ENCODE assay signal across 8 mouse cellular contexts in the genomic region with DNA sequence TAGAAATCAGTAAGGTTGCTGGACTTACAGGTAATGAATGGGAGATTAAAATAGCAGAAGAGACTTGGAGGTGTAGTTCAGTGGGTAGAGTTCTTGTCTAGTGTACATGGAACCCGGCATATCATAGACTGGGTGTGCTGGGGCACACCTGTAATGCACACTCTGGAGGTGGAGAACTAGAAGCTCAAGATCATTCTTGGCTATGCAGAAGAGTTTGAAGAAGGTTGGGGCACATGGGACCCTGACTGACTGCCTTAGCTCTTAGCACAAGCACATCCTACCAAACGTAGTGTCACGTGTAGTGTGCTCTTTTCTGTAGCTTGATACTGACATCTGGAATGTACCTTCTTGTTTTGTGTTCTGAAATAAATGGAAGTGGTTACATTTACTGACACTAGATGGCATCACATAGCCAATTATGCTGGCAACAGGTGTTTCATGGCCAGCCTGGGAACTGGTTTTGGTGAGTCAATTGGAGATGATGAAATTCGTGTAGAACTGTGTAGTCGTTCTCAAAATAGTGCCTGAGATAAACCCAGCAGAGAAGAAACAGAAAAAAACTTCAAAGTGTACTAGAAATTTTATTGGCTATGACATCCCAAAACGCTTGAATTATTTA. TPM values are rescaled to one million over a fixed set of nuclear protein-coding genes. Genes with fewer than 3 reads are reported as not detected.
A peak's percentile ranks its signal among the peaks of the same experiment; 100 is the strongest.
DNase-seq lines count a peak whose midpoint lies in the region; ATAC-seq and TF ChIP-seq lines count a peak whose summit lies in the region.

No protein-coding gene starts in this region.

- WGBS in hindbrain, postnatal 0 days, result 40% methylated on average over 6 of the region's 6 CpGs
- WGBS in neural tube, embryonic 15.5 days, result 49% methylated on average over 6 of the region's 6 CpGs

- DNase-seq in adrenal gland, postnatal 10 days, result peak; percentile 13
- DNase-seq in adrenal gland, adult 8-10 months, result no peak
- DNase-seq in left cerebral cortex, adult 2 months (ENCODE audit: extremely low spot score in 1 of 2, low spot score in 2 of 2), result no peak
- DNase-seq in left cerebral cortex, adult 8-10 months (ENCODE audit: low spot score in 2 of 2), result no peak
- DNase-seq in R1 (ENCODE audit: low read depth, low spot score), result peak; percentile 71
- peak; percentile 82 for DNase-seq in hindbrain, postnatal 0 days (ENCODE audit: low spot score)
- DNase-seq in naive thymus-derived CD4-positive, alpha-beta T cell, adult 2 months (ENCODE audit: low read depth), result peak; percentile 67

- no peaks in the 10 kb centered on the region for H3K27me3 ChIP-seq in hindbrain, postnatal 0 days (ENCODE audit: insufficient read depth, low read length)
- no peaks in the 10 kb centered on the region for H3K27me3 ChIP-seq in neural tube, embryonic 15.5 days (replicated peaks)

- no peak overlapping the region for H3K4me2 ChIP-seq in hindbrain, postnatal 0 days (ENCODE audit: low read depth, low read length)
- no peak overlapping the region for H3K4me2 ChIP-seq in neural tube, embryonic 15.5 days

- H3K4me1 ChIP-seq in hindbrain, postnatal 0 days (ENCODE audit: insufficient read depth, low read length), result no peaks in the 10 kb centered on the region
- H3K4me1 ChIP-seq in neural tube, embryonic 15.5 days, result no peaks in the 10 kb centered on the region

- H3K9ac ChIP-seq in hindbrain, postnatal 0 days (replicated peaks; ENCODE audit: low read length), result no peak overlapping the region
- H3K9ac ChIP-seq in neural tube, embryonic 15.5 days (replicated peaks), result no peak overlapping the region

- intact Hi-C loops in left cerebral cortex, adult 2 months (cut with DNase I), result loop anchor here (2.0 kb wide), 1 partner anchor 638 kb away; no protein-coding TSS in a partner anchor

- no peaks in the 10 kb centered on the region for H3K36me3 ChIP-seq in hindbrain, postnatal 0 days (ENCODE audit: insufficient read depth, low read length)
- H3K36me3 ChIP-seq in neural tube, embryonic 15.5 days, result no peaks in the 10 kb centered on the region

- no peak overlapping the region for H3K27ac ChIP-seq in left cerebral cortex, adult 2 months
- H3K27ac ChIP-seq in hindbrain, postnatal 0 days, result no peak overlapping the region
- no peak overlapping the region for H3K27ac ChIP-seq in neural tube, embryonic 15.5 days (replicated peaks)

- no peaks in the 10 kb centered on the region for H3K9me3 ChIP-seq in hindbrain, postnatal 0 days (ENCODE audit: low read length)
- no peaks in the 10 kb centered on the region for H3K9me3 ChIP-seq in neural tube, embryonic 15.5 days (replicated peaks)

- TF ChIP-seq CTCF in left cerebral cortex, adult 2 months (IDR thresholded peaks at IDR 0.05), result peak; percentile 76
- TF ChIP-seq CTCF in hindbrain, postnatal 0 days (IDR thresholded peaks at IDR 0.05; ENCODE audit: low read depth), result peak; percentile 79

- H3K4me3 ChIP-seq in left cerebral cortex, adult 2 months, result no peak overlapping the region
- no peak overlapping the region for H3K4me3 ChIP-seq in hindbrain, postnatal 0 days (ENCODE audit: low read length)
- H3K4me3 ChIP-seq in neural tube, embryonic 15.5 days (replicated peaks), result no peak overlapping the region

- ATAC-seq in hindbrain, postnatal 0 days, result peak; percentile 68
- ATAC-seq in neural tube, embryonic 15.5 days (ENCODE audit: low FRiP score), result no peak

RNA-seq across cellular contexts. Expression of a gene that starts 22.4 kb away (rescaled TPM):
- total RNA-seq in adrenal gland, postnatal 10 days (2021), result 10 to 100 TPM; 16.6 to 17.0 TPM
- total RNA-seq in adrenal gland, adult 8-10 months (2022), result 10 to 100 TPM; 19.0 to 36.9 (median 27.6) TPM
- total RNA-seq in left cerebral cortex, adult 2 months (2021), result 1 to 10 TPM; 3.2 to 3.3 TPM
- total RNA-seq in left cerebral cortex, adult 8-10 months (2022), result 1 to 10 TPM; 4.6 to 9.5 (median 5.5) TPM
- total RNA-seq in hindbrain, postnatal 0 days (2014; rRNA removed), result 4.9 and 10.2 TPM in 2 replicates
- 6.6 and 6.8 TPM in 2 replicates for polyA plus RNA-seq in hindbrain, postnatal 0 days (2015; fragmentation: Nextera tagmentation; extraction: Ambion mirVana)
- 4.7 and 8.0 TPM in 2 replicates for polyA plus RNA-seq in neural tube, embryonic 15.5 days (2015; fragmentation: Nextera tagmentation; extraction: Ambion mirVana)

RNA-seq across cellular contexts. Expression of a gene that starts 33.0 kb away (rescaled TPM):
- 100 to 1,000 TPM; 160 to 453 TPM for total RNA-seq in adrenal gland, postnatal 10 days (2021)
- 1 to 10 TPM in 1 of 4 experiments, not detected in 3; 1.2 TPM for total RNA-seq in adrenal gland, adult 8-10 months (2022)
- total RNA-seq in left cerebral cortex, adult 2 months (2021), result not detected
- total RNA-seq in left cerebral cortex, adult 8-10 months (2022), result not detected
- not detected in 2 replicates for total RNA-seq in hindbrain, postnatal 0 days (2014; rRNA removed)
- not detected in 2 replicates for polyA plus RNA-seq in hindbrain, postnatal 0 days (2015; fragmentation: Nextera tagmentation; extraction: Ambion mirVana)
- 5.9 TPM in 1 of 2 replicates, not detected in the other for polyA plus RNA-seq in neural tube, embryonic 15.5 days (2015; fragmentation: Nextera tagmentation; extraction: Ambion mirVana)

Comparison
In these comparisons a context has a peak if more than half of its experiments do, and no peak if none do; other contexts are left out.
1. DNase-seq: peak in adrenal gland, postnatal 10 days (single experiment), R1 (single experiment), hindbrain, postnatal 0 days (single experiment) and naive thymus-derived CD4-positive, alpha-beta T cell, adult 2 months (single experiment); none in adrenal gland, adult 8-10 months (single experiment), left cerebral cortex, adult 2 months (0 of 2) and left cerebral cortex, adult 8-10 months (0 of 2).
2. RNA of a gene that starts 33.0 kb away (total RNA-seq): 160 to 453 TPM in adrenal gland, postnatal 10 days; 1.2 TPM in adrenal gland, adult 8-10 months, not detected in left cerebral cortex, adult 2 months, not detected in left cerebral cortex, adult 8-10 months and not detected in hindbrain, postnatal 0 days; every median in the first group is over 10 times any median in the second.